ENCODE assay signal across 10 mouse cellular contexts in the genomic region with DNA sequence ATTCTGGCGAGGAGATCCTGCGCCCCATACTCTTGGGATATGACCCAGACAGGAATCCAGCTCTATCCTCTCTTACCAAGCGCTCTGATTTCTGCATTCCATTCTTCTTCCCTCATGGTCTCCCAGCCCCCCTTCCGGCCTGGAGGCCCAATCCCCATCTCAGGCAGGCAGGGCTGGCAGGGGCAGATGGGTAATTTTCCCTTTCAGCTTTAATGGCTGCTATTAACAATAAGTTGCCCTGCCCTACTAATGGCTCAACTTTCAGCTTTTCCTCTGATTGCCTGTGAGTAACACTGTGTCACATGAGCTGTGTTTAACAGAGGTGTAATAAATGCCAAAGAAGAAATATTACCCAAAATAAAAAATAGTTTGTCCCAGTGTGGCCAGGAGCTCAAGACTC.
DNase-seq lines count a peak whose midpoint lies in the region; ATAC-seq and TF ChIP-seq lines count a peak whose summit lies in the region.
"Had no signal": no experiment of that assay in that cellular context is flagged by ENCODE, and none has a peak within 500 bp of the region (broad histone marks: within the 10 kb centered on the region; RNA-seq: fewer than 3 reads in every experiment).

No protein-coding gene starts in this region.

- peak; percentile 45 for DNase-seq in gastrocnemius, adult 2 months
- no peak for DNase-seq in gastrocnemius, adult 8-10 months (ENCODE audit: low spot score in 2 of 2)
- no peak for DNase-seq in lung, postnatal 4 days
- no peak for DNase-seq in thymus, adult 18-20 months
- DNase-seq: lung, adult 2 months; thymus, postnatal 36 days had no signal

- 48% methylated on average over 4 of the region's 4 CpGs for WGBS in lung, embryonic 16.5 days
- 58% methylated on average over 4 of the region's 4 CpGs for WGBS in hindbrain, embryonic 13.5 days
- WGBS in neural tube, embryonic 14.5 days: 38% methylated on average over 4 of the region's 4 CpGs

- H3K9me3 ChIP-seq in lung, embryonic 16.5 days (ENCODE audit: control insufficient read depth, low read length): no peaks in the 10 kb centered on the region
- no peaks in the 10 kb centered on the region for H3K9me3 ChIP-seq in hindbrain, embryonic 13.5 days
- H3K9me3 ChIP-seq in neural tube, embryonic 14.5 days (ENCODE audit: control insufficient read depth, low read length): no peaks in the 10 kb centered on the region

- peak overlapping the region; percentile 67 for H3K27ac ChIP-seq in gastrocnemius, adult 2 months
- no peak overlapping the region for H3K27ac ChIP-seq in lung, embryonic 16.5 days (ENCODE audit: low read length)
- peak overlapping the region; percentile 42; the same call in 1 of the 2 replicates for H3K27ac ChIP-seq in hindbrain, embryonic 13.5 days
- no peak overlapping the region; the same call in 1 of the 2 replicates for H3K27ac ChIP-seq in neural tube, embryonic 14.5 days (ENCODE audit: low read depth, low read length)

- intact Hi-C loops in gastrocnemius, adult 2 months (cut with DNase I): no loop called here

- no peak for TF ChIP-seq CTCF in gastrocnemius, adult 2 months (IDR thresholded peaks at IDR 0.05)

- no peak overlapping the region for H3K4me2 ChIP-seq in lung, embryonic 16.5 days (ENCODE audit: low read depth, low read length)
- no peak overlapping the region for H3K4me2 ChIP-seq in hindbrain, embryonic 13.5 days
- no peak overlapping the region for H3K4me2 ChIP-seq in neural tube, embryonic 14.5 days (ENCODE audit: low read depth, low read length)

- no peak overlapping the region for H3K9ac ChIP-seq in lung, embryonic 16.5 days (ENCODE audit: low read length)
- no peak overlapping the region for H3K9ac ChIP-seq in hindbrain, embryonic 13.5 days
- H3K9ac ChIP-seq in neural tube, embryonic 14.5 days (replicated peaks; ENCODE audit: low read depth, low read length): no peak overlapping the region

- H3K36me3 ChIP-seq in lung, embryonic 16.5 days (ENCODE audit: control insufficient read depth, insufficient read depth, low read length): no peaks in the 10 kb centered on the region
- H3K36me3 ChIP-seq in hindbrain, embryonic 13.5 days: no peaks in the 10 kb centered on the region
- no peaks in the 10 kb centered on the region for H3K36me3 ChIP-seq in neural tube, embryonic 14.5 days (ENCODE audit: control insufficient read depth, insufficient read depth, low read length)

- H3K4me1 ChIP-seq in lung, embryonic 16.5 days (replicated peaks; ENCODE audit: control insufficient read depth, insufficient read depth, low read length): peaks cover 37% of the 10 kb centered on the region
- peaks cover 56% of the 10 kb centered on the region for H3K4me1 ChIP-seq in hindbrain, embryonic 13.5 days (replicated peaks)
- peaks cover 23% of the 10 kb centered on the region for H3K4me1 ChIP-seq in neural tube, embryonic 14.5 days (ENCODE audit: control insufficient read depth, insufficient read depth, low read length)

- H3K27me3 ChIP-seq in lung, embryonic 16.5 days (ENCODE audit: control insufficient read depth, insufficient read depth, low read depth, low read length): no peaks in the 10 kb centered on the region
- H3K27me3 ChIP-seq in hindbrain, embryonic 13.5 days: no peaks in the 10 kb centered on the region
- no peaks in the 10 kb centered on the region for H3K27me3 ChIP-seq in neural tube, embryonic 14.5 days (ENCODE audit: control insufficient read depth, insufficient read depth, low read length)

- no peak overlapping the region for H3K4me3 ChIP-seq in gastrocnemius, adult 2 months
- no peak overlapping the region for H3K4me3 ChIP-seq in lung, embryonic 16.5 days (ENCODE audit: low read length)
- no peak overlapping the region for H3K4me3 ChIP-seq in hindbrain, embryonic 13.5 days
- H3K4me3 ChIP-seq in neural tube, embryonic 14.5 days (ENCODE audit: low read depth, low read length): no peak overlapping the region

- ATAC-seq in lung, embryonic 16.5 days (ENCODE audit: low read depth): 0 out of 2 replicates have a peak, but pooled peaks have one; percentile 10
- ATAC-seq in hindbrain, embryonic 13.5 days (ENCODE audit: low FRiP score): no peak
- peak; percentile 42; the same call in 1 of the 2 replicates for ATAC-seq in neural tube, embryonic 14.5 days (ENCODE audit: low read depth)
- ATAC-seq in erythroid progenitor cell, adult 5-6 weeks (replicated peaks; ENCODE audit: low FRiP score, poor library complexity, severe bottlenecking): no peak

Comparison
In these comparisons a context has a peak if more than half of its experiments do, and no peak if none do; other contexts are left out.
1. H3K27ac ChIP-seq: peak in gastrocnemius, adult 2 months (single experiment) and hindbrain, embryonic 13.5 days (single experiment); none in lung, embryonic 16.5 days (single experiment) and neural tube, embryonic 14.5 days (single experiment).
2. ATAC-seq: peak in lung, embryonic 16.5 days (single experiment) and neural tube, embryonic 14.5 days (single experiment); none in hindbrain, embryonic 13.5 days (single experiment) and erythroid progenitor cell, adult 5-6 weeks (single experiment).